Mouse (Mus musculus) limb, embryonic 15.5 days (tissue): ENCODE data around the gene Tspan14. TPM values are rescaled to one million over a fixed set of nuclear protein-coding genes. Genes with fewer than 3 reads are reported as not detected.

Experiments
- ATAC-seq: fragments of 200-750 bp; cut with Nextera tagmentation; 2 replicates; pipeline ENCODE4 v1.8.0; 2017; ENCODE audit warnings: low read depth, moderate TSS enrichment; ENCODE audit not compliant: insufficient number of reproducible peaks, low FRiP score, low TSS enrichment
- H3K27ac ChIP-seq: fragments of 300-500 bp; sonication (generic); 2 replicates; pipeline ENCODE4 v1.5.1; 2015; ENCODE audit warnings: moderate library complexity, mild to moderate bottlenecking, inconsistent platforms
- H3K27me3 ChIP-seq: fragments of 300-500 bp; sonication (generic); 2 replicates; pipeline ENCODE4 v1.6.1; 2015; ENCODE audit warnings: inconsistent platforms
- H3K36me3 ChIP-seq: fragments of 300-500 bp; sonication (generic); 2 replicates; pipeline ENCODE4 v1.6.1; 2015; ENCODE audit warnings: inconsistent platforms
- H3K4me1 ChIP-seq: fragments of 300-500 bp; sonication (generic); 2 replicates; pipeline ENCODE4 v1.6.1; 2015; ENCODE audit warnings: inconsistent platforms
- H3K4me2 ChIP-seq: fragments of 300-500 bp; sonication (generic); 2 replicates; pipeline ENCODE4 v1.6.1; 2015; ENCODE audit warnings: mild to moderate bottlenecking, inconsistent platforms
- H3K4me3 ChIP-seq: fragments of 300-500 bp; sonication (generic); 2 replicates; pipeline ENCODE4 v1.5.1; 2015; ENCODE audit warnings: mild to moderate bottlenecking, inconsistent platforms
- H3K9ac ChIP-seq: fragments of 300-500 bp; sonication (generic); 2 replicates; pipeline ENCODE4 v1.6.1; 2015; ENCODE audit warnings: inconsistent platforms
- H3K9me3 ChIP-seq: fragments of 300-500 bp; sonication (generic); 2 replicates; pipeline ENCODE4 v1.6.1; 2016; ENCODE audit warnings: inconsistent platforms
- WGBS: fragments of 180-500 bp; shearing (Covaris S2); methylation state at CpG from one replicate; pipeline ENCODE4 v1.1.7; 2015; 5-methylcytosine and 5-hydroxymethylcytosine counted together
- polyA plus RNA-seq: library from polyadenylated mRNA; unstranded; fragments of >200 nt; fragmentation: Nextera tagmentation; extraction: Ambion mirVana; gene quantifications from 2 replicates; pipeline ENCODE4 v1.2.1, GENCODE M21; 2015

Gene Tspan14
- polyA plus RNA-seq, 1 experiment from 2014 or later = 70.3 TPM

DNA sequence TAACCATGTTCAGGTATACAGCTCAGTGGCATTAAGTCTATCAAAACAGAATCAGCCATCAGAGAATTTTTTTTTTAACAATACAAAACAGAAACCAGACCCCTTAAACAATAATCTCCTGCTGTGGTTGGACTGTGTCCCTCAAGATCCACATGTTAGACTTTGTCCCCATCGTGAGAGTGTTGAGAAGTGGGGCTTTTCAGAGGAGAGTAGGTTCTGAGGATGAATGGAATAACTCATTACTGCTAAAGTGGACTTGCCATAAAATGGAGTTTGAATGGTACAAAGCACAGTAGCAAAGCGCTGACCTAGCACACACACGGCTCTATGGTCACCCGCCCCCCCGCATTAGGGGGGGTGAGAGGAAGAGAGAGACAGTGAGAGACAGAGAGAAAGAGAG, 37.7 kb downstream of the Tspan14 start:
- Histone ChIP-seq H3K4me1 (peaks cover 27% of the 10 kb centered on the region), H3K4me2 (no peak overlapping the region), H3K36me3 (peaks cover 2% of the 10 kb centered on the region; the same call in 1 of the 2 replicates), H3K9me3 (no peaks in the 10 kb centered on the region), H3K9ac (no peak overlapping the region), H3K27ac (no peak overlapping the region), H3K27me3 (no peaks in the 10 kb centered on the region), H3K4me3 (no peak overlapping the region)
- WGBS = 66% methylated on average over 5 of the region's 5 CpGs
- ATAC-seq = no peak

DNA sequence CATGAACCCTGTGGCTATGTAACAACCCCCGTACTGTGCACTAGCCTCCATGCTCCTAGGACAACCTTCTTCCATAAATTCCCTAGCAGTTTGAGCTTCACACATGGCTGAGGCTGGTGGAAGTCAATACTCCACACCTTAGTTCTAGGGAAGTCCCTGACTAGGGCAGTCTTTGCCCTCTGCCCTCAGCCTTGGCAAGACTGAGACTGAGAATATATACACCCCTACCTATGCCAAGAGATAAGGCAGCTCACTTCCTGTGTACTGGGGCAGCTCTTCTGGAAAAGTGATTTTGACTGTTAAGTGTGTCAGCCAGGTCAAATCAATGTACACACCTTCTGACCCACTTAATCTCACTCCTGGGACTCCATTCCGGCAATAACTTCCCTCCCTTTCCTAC, 39.6 kb downstream of the Tspan14 start:
- 61% methylated on average over 2 of the region's 2 CpGs for WGBS
- H3K27me3 ChIP-seq = no peaks in the 10 kb centered on the region

DNA sequence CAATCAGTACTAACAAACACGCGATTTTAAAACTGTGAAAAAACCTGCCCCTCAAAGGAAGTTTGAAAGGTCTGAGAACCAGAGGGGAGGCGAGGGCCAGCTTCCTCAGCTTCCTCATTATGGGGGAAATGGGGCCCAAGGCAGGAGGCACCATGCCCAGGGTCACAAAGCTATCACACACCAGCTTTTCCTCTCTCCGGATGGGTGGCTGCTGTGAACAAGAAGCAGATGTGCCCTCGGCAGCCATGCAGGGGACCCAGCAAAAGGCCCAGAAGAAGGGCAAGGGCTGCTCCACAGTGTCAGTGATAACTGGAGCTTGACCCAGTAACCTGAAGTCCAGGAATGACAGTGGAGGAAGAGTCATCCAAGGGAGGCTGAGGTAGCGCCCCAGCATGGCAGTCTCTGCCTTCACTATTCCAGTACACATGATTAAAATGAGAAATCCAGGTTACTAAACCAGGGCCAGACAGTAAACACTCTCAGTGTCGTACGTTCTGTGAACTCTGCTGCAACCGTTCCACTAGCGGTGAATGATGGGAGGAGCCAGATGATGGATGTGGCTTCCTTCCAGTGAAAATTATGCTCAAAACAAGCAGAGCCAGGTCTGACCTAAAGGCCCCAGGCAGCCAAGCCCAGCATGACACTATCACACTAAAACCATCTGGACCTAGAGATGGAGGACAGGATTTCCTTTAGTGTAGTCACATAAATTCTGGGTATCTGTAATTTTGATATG, 42.1 kb downstream of the Tspan14 start:
- 35% methylated on average over 10 of the region's 10 CpGs for WGBS
- no peak overlapping the region for H3K9ac ChIP-seq
- ATAC-seq = no peak

More for the DNA sequence above, 39.6 kb downstream of the Tspan14 start:
- H3K9ac ChIP-seq = no peak overlapping the region
- H3K4me3 ChIP-seq = no peak overlapping the region
- no peak overlapping the region for H3K27ac ChIP-seq
- no peak overlapping the region for H3K4me2 ChIP-seq
- H3K4me1 ChIP-seq = peaks cover 24% of the 10 kb centered on the region
- ATAC-seq = no peak
- no peaks in the 10 kb centered on the region for H3K9me3 ChIP-seq
- H3K36me3 ChIP-seq = no peaks in the 10 kb centered on the region; the same call in 1 of the 2 replicates

DNA sequence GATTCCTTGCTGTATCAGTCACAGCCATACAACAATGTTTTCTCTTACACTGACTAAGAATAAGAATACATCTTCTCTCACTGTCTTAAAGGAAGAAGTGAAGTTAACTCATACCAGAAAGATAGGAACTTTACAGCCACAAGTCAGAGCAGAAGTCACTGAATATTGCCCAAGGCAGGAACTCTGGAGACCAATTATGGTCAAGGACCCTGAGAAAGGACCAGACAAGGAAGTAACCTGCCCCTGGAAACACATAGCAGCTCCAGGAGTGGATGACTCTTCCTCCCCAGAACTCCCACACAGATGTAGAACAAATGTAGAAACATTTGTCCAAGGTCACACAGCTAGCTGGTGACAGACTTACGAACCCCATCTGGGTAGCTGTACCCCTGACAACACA, 45.4 kb downstream of the Tspan14 start:
- H3K9ac ChIP-seq = no peak overlapping the region
- H3K4me1 ChIP-seq = peaks cover 13% of the 10 kb centered on the region
- no peak overlapping the region for H3K27ac ChIP-seq
- no peak for ATAC-seq
- WGBS = 91% methylated on average over 1 of the region's 1 CpGs
- H3K27me3 ChIP-seq = no peaks in the 10 kb centered on the region
- H3K4me2 ChIP-seq = no peak overlapping the region
- H3K36me3 ChIP-seq = peaks cover 6% of the 10 kb centered on the region; the same call in 1 of the 2 replicates
- no peak overlapping the region for H3K4me3 ChIP-seq
- H3K9me3 ChIP-seq = no peaks in the 10 kb centered on the region

More for the DNA sequence above, 42.1 kb downstream of the Tspan14 start:
- H3K9me3 ChIP-seq = no peaks in the 10 kb centered on the region
- no peak overlapping the region for H3K4me3 ChIP-seq
- no peaks in the 10 kb centered on the region for H3K27me3 ChIP-seq
- no peak overlapping the region for H3K27ac ChIP-seq
- H3K36me3 ChIP-seq = no peaks in the 10 kb centered on the region; the same call in 1 of the 2 replicates
- H3K4me1 ChIP-seq = peaks cover 13% of the 10 kb centered on the region
- H3K4me2 ChIP-seq = no peak overlapping the region

DNA sequence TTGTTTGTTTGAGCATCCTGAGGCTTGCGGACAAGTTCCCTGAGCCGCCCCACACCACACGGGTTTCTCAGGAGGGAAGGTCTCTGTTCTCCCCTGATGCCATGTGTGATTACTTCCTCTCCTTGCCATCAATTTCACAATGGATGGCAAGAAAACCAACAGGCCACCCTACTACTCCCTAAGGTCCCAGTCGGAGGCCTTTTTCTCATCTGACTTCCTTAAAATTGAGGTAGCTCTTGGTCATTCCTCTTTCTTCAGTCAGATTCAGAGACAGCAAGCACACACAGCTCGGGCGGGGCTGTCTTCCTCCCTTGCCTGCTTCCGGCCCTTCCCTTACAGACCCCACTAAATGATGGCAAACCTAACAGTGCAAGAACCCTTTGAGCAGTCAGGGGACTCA, 47.1 kb downstream of the Tspan14 start:
- H3K4me2 ChIP-seq = no peak overlapping the region

DNA sequence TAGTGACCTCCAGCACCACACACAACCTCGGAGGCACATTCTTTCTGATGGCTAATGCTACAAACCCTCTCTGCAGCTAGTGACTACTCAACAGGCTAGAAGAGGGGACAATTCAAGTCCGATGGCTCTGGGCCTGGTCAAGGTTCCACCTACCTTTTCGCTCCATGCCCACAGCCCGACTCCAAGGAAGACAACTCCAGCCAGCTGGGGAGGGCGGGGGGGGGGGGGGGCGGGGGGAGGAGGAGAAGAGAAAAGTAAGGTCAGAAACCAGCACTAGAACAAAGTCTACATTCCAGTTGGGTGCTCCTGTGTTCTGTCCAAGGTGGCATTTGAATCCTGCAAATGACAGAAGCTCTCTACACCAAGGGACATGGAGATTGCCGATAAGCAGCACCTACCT, 48.1 kb downstream of the Tspan14 start:
- Histone ChIP-seq H3K4me1 (peaks cover 8% of the 10 kb centered on the region; the same call in 1 of the 2 replicates), H3K9me3 (no peaks in the 10 kb centered on the region), H3K27ac (no peak overlapping the region), H3K36me3 (peaks cover 22% of the 10 kb centered on the region), H3K4me3 (no peak overlapping the region), H3K9ac (no peak overlapping the region), H3K4me2 (no peak overlapping the region), H3K27me3 (no peaks in the 10 kb centered on the region)
- WGBS = 80% methylated on average over 5 of the region's 7 CpGs
- ATAC-seq = no peak

More for the DNA sequence above, 47.1 kb downstream of the Tspan14 start:
- Histone ChIP-seq H3K27ac (no peak overlapping the region), H3K4me1 (peaks cover 13% of the 10 kb centered on the region), H3K27me3 (no peaks in the 10 kb centered on the region), H3K9me3 (no peaks in the 10 kb centered on the region), H3K4me3 (no peak overlapping the region), H3K36me3 (peaks cover 15% of the 10 kb centered on the region; the same call in 1 of the 2 replicates), H3K9ac (no peak overlapping the region)
- ATAC-seq = no peak
- 84% methylated on average over 7 of the region's 7 CpGs for WGBS

DNA sequence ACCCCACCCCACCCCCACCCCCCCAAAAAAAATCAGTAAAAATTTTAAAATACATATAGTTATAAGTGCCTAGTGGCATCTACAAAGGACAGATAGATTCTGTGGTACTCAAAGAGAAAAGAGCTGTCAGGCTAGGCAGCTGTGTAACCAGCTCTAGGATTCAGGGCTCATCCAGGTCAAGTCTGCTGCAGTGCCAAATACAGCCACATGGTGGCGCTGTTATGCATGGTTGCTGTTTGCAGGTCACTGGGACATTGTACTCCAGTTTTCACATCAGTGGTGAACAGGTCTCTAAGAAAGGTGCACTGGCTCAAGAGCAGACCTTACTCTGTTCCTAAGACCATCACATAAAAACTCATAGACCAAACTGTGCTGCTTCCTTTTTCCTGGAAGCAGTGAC, 49.0 kb downstream of the Tspan14 start:
- WGBS = 0% methylated on average over 1 of the region's 1 CpGs
- ATAC-seq = no peak
- Histone ChIP-seq H3K9me3 (no peaks in the 10 kb centered on the region), H3K36me3 (peaks cover 30% of the 10 kb centered on the region), H3K4me3 (no peak overlapping the region), H3K27me3 (no peaks in the 10 kb centered on the region), H3K4me1 (peaks cover 8% of the 10 kb centered on the region; the same call in 1 of the 2 replicates), H3K4me2 (no peak overlapping the region), H3K27ac (no peak overlapping the region), H3K9ac (no peak overlapping the region)

DNA sequence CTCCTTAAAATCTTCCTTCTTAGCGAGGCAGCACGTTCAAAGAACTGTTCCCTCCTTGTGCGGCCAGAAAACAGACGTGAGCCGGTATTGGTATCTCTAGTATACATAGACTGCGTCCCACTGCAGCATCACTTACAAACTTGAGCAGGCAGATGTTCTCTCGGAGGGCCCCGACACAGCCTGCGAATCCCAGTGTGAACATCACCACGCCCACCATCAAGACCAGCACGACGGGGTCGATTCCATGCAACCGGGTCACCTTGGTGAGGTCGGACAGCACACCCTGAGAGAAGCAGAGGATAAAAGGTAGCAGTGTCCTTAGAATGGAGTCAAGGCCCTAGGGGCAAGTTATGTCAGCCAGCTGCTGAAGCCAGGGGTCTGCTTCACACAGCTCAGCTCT, 49.9 kb downstream of the Tspan14 start:
- Histone ChIP-seq H3K4me1 (peaks cover 8% of the 10 kb centered on the region; the same call in 1 of the 2 replicates), H3K9me3 (no peaks in the 10 kb centered on the region), H3K4me3 (no peak overlapping the region), H3K4me2 (no peak overlapping the region), H3K36me3 (peaks cover 34% of the 10 kb centered on the region), H3K9ac (no peak overlapping the region), H3K27ac (no peak overlapping the region), H3K27me3 (no peaks in the 10 kb centered on the region)
- ATAC-seq = no peak
- WGBS = 91% methylated on average over 15 of the region's 15 CpGs

DNA sequence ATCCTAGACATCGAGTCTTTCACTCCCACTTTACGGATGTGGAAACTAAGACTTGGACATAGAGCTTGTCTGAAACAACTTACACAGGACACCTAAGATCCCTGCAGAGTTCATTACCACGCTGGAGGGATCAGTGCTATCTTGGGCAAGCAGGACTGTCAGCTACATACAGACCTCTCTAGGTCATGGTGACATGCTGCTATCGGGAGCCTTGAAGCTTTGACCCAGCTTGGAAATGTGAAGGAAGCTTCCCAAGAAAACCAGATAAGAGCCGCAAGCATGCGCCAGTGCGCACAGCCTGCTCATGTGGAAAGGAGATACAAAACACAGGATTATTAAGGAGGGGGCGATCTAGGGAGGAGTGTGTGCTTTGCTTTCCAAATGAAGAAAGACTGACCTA, 50.8 kb downstream of the Tspan14 start:
- Histone ChIP-seq H3K27me3 (no peaks in the 10 kb centered on the region), H3K27ac (no peak overlapping the region), H3K36me3 (peaks cover 42% of the 10 kb centered on the region), H3K4me1 (peaks cover 8% of the 10 kb centered on the region; the same call in 1 of the 2 replicates), H3K9ac (no peak overlapping the region), H3K9me3 (no peaks in the 10 kb centered on the region), H3K4me2 (no peak overlapping the region), H3K4me3 (no peak overlapping the region)
- 89% methylated on average over 8 of the region's 8 CpGs for WGBS
- ATAC-seq = no peak

DNA sequence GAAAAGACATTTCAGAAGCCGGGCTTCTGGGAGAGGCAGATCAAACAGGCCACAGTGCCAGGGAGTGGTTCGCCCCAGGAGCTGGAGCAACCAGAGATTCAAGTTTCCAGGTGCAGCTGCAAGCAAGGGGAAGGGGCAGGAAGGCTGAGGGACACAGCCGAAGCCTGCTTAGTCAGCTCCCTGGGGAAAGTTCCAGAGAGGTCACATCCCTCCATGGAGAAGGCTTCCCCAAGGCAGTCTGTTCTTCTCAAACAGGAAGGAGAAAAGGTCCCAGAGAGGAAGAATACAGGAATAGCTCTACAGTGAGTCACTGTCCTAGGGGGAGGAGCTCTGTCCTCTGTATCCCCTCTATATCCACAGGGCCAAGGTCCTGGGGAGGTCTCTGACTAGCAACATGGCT, 51.9 kb downstream of the Tspan14 start:
- H3K27me3 ChIP-seq = no peaks in the 10 kb centered on the region
- 52% methylated on average over 3 of the region's 3 CpGs for WGBS
- H3K4me1 ChIP-seq = peaks cover 8% of the 10 kb centered on the region; the same call in 1 of the 2 replicates
- H3K27ac ChIP-seq = peak overlapping the region; percentile 38; the same call in 1 of the 2 replicates
- no peak overlapping the region for H3K4me3 ChIP-seq
- peaks cover 54% of the 10 kb centered on the region for H3K36me3 ChIP-seq
- no peak for ATAC-seq
- no peak overlapping the region for H3K9ac ChIP-seq
- no peaks in the 10 kb centered on the region for H3K9me3 ChIP-seq
- no peak overlapping the region for H3K4me2 ChIP-seq

DNA sequence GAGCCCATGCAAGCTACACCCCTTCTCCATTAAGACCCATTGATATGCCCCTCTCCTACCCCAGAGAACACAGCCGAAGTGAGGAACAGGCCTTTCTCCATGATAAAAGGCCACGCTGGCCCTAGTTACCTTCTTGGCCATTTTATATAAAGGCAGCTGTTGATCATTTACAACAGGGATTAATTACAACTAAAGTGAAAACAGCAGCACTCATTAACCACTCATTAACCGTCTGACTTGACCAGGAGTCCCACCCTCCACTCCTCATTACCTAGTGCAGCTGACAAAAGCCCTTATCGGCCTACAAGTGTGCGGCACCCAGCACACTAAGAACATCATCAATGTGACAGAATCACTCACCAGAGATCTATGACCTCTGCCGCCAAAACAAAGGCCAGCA, 52.9 kb downstream of the Tspan14 start:
- ATAC-seq = no peak
- Histone ChIP-seq H3K4me2 (no peak overlapping the region), H3K36me3 (peaks cover 64% of the 10 kb centered on the region), H3K27me3 (no peaks in the 10 kb centered on the region), H3K9ac (no peak overlapping the region), H3K4me1 (peaks cover 8% of the 10 kb centered on the region; the same call in 1 of the 2 replicates), H3K27ac (no peak overlapping the region; the same call in 1 of the 2 replicates), H3K4me3 (no peak overlapping the region), H3K9me3 (no peaks in the 10 kb centered on the region)
- WGBS = 56% methylated on average over 6 of the region's 6 CpGs

DNA sequence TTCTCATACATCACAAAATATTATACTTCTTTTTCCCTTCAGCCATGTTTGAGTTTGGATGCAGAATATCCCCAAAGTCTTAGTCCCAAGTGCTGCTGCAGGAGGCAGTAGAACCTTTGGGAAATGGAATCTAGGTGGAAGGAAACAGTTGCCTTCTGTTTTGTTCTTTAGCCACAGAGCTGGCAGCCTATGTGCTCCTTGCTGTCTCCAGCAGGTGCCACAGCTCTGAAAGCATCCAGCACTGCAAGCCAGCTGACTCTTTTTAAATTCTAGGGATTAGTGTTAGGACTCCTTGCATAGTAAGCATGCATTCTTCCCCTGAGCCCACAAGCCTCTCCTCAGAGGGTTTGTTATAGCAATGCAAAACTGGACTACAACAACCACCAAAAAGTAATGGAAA, 55.1 kb downstream of the Tspan14 start:
- H3K9ac ChIP-seq = no peak overlapping the region
- H3K4me3 ChIP-seq = no peak overlapping the region
- no peaks in the 10 kb centered on the region for H3K27me3 ChIP-seq
- no peak for ATAC-seq
- H3K4me2 ChIP-seq = no peak overlapping the region
- peaks cover 3% of the 10 kb centered on the region; the same call in 1 of the 2 replicates for H3K4me1 ChIP-seq
- no peaks in the 10 kb centered on the region for H3K9me3 ChIP-seq
- H3K36me3 ChIP-seq = peaks cover 79% of the 10 kb centered on the region
- no peak overlapping the region for H3K27ac ChIP-seq
